Mouse (Mus musculus) kidney, adult 9 months (tissue): ENCODE measurements around the gene Slc9a6.
A peak's percentile ranks its signal among the peaks of the same experiment; 100 is the strongest.

ENCODE experiments used
- DNase-seq: peaks from one replicate; pipeline ENCODE4 v3.0.0; 2022

Slc9a6 gene

GRCm38 (mm10) chrX:56609623-56610317, at the start of gene Slc9a6:
Gene Slc9a6, plus strand, starts transcription at chrX:56609757.
- peak; percentile 73 for DNase-seq

- DNase-seq = peak; percentile 5
These were observed 37.1 kb upstream of the Slc9a6 start for GRCm38 (mm10) chrX:56572465-56572864.

DNA sequence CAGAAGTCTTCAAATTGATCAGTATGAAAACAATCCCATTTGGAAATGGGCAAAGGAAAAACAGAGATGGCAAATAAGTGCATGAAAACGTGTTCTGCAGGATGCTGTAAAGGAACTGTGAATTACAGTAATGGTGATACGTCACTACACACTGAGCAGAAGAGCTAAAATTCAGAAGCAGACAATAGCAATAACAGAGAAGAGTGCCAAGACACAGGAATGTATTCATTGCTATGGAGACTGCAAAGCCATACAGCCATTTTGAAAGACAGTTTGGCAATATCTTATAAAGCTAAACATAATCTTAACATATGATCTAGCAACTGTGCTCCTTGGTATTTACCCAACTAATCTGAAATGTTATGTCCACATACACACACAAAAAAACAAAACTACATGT, 31.4 kb upstream of the Slc9a6 start:
- no peak for DNase-seq

- peak; percentile 24 for DNase-seq
These were observed 12.2 kb upstream of the Slc9a6 start for GRCm38 (mm10) chrX:56597219-56597886.

- DNase-seq = peak; percentile 95
These were observed 11.5 kb upstream of the Slc9a6 start, which contains the start of gene Mmgt1 for GRCm38 (mm10) chrX:56597887-56598640. Gene Mmgt1, minus strand, starts transcription at chrX:56598069.

GRCm38 (mm10) chrX:56606536-56606935, 3.0 kb upstream of the Slc9a6 start:
- no peak for DNase-seq

GRCm38 (mm10) chrX:56607032-56607710, 2.4 kb upstream of the Slc9a6 start:
- DNase-seq = no peak

GRCm38 (mm10) chrX:56609285-56609622, 303 bp upstream of the Slc9a6 start:
- no peak for DNase-seq

DNA sequence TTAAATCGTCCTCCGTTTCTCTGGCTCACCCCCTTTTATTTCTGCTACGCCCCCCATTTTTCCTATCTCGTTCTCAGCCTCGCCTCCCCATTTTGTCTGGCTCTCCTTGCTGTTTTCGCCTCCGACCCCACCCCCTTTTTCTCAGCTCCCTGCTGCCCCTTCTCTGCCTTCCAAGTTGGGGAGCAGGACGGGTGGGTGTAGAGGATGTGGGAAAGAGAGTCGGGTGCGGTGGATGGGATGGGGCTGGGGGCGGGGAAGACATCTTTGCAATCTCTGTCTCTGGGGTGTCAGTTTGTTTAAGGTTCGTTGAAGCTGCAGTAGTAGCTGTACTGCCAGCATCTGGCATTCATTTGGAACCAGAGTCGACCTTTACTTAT, 749 bp downstream of the Slc9a6 start:
- no peak for DNase-seq

DNA sequence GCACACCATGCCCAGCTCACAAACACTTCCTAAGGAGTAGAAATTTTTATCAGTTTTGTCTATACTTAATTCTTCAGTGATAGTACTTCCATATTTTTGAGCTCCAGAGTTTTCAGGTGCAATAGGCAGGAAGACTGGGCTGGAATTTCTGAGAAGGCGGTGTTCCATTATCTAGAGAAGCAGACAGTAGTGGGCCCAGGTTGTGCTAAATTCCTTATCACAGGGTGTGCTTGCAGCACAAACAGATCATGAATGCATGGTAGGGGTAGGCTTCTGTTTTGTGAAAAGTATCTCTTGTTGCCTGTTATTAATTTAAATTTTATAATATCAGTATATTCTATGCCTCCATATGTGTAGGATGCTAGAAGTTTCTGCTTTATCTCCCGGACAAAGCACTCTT, 5.7 kb downstream of the Slc9a6 start:
- DNase-seq = no peak

DNA sequence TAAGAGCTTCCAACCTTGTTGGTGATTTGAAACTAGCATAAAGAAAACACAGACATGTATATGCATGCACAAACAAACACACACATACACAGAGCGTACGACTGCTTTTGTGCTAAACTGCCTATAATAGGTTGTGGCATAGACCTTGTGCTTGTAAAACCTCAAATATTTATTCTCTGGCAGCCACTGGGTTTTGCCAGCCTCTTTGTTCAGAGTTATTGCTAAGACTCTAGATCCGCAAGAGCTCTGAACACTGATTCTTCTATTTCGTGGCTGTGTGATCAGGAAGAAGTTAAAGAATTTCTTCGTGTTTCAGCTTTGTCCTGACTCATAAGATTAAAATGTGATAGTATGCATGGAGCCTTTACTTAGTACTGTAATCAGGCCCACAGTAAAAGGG, 26.6 kb downstream of the Slc9a6 start:
- no peak for DNase-seq

GRCm38 (mm10) chrX:56640066-56640465, 30.5 kb downstream of the Slc9a6 start:
- DNase-seq = no peak

DNA sequence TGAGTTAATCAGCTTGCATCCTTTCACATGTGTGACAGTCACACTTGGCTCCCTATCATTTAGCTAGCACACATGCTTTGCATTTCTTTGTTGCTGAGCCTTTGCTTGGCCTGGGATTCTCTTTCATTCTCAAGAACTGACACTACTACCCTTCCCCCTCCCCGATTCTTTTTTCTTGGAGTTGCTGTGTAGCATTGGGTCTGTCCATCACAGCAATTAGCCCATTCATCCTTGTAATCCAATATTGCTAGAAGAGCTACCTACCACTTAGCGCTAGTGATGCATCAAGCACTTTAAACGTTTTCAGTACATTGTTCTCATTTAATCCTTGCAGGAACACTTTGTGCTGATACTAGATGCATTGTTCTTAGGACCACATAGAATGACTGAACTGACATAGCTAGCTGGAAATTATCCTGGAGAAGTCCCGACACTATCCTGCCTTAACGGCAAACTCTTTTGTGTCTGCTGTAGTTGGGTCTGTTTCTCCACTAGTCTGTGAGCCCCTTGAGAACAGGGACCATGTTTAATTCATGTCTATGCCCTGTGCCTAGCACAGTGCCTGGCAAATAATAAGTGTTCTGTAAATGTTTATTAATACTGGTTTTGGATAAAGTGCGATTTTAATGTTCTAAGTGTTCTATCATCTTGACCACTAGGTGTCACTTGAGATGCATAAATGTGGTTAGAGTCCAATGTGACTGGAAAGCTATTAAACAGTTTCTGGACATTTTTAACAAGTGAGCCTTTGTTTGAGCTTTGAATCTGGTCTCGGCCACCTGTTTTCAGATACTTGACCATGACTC, 40.2 kb downstream of the Slc9a6 start:
- DNase-seq = peak; percentile 49

DNA sequence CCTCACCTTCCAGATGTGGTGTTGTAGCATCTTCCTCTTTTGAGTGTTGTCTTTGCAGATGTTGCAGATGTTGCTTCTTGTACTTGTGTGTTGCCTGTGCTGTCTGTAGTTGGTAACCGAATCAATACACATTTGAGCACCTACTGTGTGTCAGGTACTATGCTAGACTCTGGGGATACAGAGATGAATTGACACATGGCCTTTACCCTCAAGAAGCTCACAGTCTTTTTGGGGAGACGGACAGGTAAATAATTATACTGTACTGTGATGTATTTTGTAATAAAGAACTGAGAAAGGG, 40.7 kb downstream of the Slc9a6 start:
- DNase-seq = no peak

GRCm38 (mm10) chrX:56650885-56651284, 41.3 kb downstream of the Slc9a6 start:
- peak; percentile 76 for DNase-seq

GRCm38 (mm10) chrX:56651738-56652137, 42.2 kb downstream of the Slc9a6 start:
- peak; percentile 57 for DNase-seq

- DNase-seq = no peak
These were observed 46.1 kb downstream of the Slc9a6 start for GRCm38 (mm10) chrX:56655686-56656085.

DNA sequence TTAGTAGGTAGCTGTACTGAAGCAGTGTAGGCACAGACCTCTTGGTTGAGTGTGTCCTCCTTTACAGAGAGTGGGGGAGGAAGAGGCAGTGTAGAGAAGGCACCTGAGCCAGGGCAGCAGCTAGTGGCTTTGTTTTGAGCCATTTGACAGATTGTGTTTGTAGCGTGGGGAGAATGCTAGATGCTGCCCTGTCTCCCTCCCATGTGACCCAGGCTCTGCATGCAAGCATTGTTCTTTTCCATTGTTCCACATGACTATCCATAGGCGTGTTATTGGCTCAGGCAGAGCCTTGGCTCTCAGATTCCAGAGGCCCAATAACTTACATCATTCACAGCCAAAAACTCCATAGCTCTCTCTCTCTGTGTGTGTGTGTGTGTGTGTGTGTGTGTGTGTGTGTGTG, 49.7 kb downstream of the Slc9a6 start:
- no peak for DNase-seq

DNA sequence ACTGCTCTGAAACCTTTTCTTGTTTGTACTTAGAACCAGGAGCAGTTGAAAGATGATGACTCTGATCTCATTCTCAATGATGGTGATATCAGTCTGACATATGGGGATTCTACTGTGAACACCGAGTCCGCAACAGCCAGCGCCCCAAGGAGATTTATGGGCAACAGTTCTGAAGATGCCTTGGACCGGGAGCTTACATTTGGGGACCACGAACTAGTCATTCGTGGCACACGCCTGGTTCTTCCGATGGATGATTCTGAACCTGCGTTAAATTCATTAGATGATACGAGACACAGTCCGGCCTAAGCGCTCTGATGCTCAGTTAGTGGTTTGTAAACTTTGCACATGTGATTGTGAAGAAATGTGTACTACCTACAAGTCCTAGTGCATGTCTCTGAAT, 51.6 kb downstream of the Slc9a6 start:
- DNase-seq = no peak

- peak; percentile 55 for DNase-seq
These were observed 52.8 kb downstream of the Slc9a6 start for GRCm38 (mm10) chrX:56662316-56662715.

DNA sequence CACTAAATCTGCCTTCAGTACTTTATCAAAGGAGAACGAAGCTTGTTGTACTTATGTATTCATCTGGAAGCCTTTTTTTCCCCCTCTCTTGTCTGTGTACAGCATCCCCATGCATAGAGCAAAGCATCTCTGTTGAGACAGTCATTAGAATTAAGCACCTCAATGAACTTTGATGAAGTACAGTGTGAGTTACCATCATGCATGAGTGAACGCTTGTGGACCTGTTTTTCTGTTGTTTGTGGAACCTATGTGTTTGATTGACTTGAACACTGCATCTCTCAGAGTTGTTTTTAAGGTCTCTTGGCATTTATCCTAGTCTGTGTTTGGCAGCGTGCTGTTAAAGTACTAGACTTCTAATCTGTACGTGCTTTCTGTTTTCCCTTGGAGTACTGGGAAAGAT, 53.8 kb downstream of the Slc9a6 start:
- peak; percentile 53 for DNase-seq

GRCm38 (mm10) chrX:56665226-56665973, 55.8 kb downstream of the Slc9a6 start:
- DNase-seq = peak; percentile 81
